Mouse (Mus musculus) cerebellum, adult 9-10 months (tissue): ENCODE measurements around the gene Gas1.

Experiments used
- DNase-seq: peaks from one replicate; pipeline ENCODE4 v3.0.0; 2022

Gene Gas1

DNA sequence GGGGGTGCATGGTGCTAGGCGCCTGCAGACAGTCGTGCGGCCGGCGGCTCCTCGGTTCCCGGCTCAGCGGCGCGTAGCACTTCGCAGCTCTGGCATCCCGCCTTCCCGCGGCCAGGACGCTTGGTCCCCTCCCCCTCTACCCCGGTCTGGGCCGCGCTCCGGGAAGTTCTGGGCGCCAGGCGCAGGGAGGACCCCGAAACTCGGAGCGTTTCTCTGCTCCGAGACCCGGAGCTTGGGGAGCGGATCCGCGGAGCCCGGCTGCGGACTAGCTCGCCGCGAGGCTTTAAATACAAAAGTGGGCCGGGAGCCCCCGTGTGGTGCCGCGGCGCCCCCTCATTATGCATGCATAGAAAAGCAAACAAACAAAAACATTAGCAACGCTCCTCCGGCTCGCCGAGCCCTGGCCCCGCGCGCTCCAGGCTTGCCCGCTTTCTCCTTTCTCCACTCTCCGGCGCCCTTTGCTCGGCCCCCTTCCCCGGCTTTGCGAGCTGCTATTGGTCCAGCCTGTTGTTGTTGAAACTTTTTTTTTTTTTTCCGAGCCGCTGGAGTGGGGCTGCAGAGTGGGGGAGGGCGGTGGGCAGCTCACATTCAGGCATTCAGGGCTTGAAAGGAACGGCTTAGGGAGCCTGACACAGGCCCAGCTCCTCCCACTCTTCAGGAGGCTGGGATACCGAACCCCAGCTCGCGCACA lies at the start of gene Gas1:
Gas1 (minus strand) TSS at position 260 of the 691 bp plus-strand sequence.
- DNase-seq: peak; percentile 37

DNA sequence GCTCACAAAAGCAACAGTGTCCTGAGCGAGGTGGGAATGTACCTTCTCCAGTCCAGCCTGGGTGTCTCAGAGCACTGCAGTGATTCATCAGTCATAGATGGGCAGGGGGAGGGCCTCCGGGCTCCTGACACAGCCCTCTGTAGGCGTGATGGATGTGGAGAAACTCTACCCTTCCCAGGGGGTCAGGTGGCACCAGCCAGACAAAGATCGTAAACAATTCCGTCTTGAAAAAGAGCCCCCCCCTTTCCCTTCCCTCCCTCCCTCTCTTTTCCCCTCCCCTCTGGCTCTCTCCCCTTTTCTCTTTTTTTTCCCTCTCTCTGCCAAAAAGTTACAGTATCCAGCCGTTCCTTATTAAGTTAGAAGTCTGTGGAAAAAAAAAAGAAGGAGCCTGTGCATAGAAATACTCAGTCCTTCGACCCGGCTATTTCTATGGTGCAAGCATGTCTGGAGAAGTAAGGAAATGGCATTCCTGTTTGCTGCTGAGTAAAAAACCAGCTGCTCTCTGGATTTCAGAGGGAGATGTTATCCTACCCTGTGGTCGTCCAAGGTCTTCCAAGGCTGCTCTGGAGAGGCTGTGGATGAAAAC lies 49.2 kb upstream of the Gas1 start:
- no peak for DNase-seq

DNA sequence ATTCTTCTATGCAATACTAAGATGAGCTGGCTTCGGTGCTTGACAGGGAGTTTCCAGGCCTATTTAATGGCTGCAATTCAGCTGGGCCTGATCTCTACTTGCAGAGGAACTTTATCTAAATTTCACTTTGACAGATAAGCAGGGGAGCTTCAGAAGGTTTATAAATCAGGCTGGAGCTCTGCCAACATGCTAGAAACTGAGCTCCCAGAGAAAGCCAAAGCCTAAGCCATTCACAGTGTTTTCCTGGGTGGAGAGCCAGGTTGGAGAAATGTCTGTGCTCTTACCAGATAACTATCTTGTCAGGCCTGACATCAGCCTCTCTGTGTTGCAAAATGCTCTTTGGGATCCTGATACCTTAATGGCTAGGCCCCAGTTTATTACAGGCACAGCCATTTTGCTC lies 48.6 kb upstream of the Gas1 start:
- DNase-seq: no peak

DNA sequence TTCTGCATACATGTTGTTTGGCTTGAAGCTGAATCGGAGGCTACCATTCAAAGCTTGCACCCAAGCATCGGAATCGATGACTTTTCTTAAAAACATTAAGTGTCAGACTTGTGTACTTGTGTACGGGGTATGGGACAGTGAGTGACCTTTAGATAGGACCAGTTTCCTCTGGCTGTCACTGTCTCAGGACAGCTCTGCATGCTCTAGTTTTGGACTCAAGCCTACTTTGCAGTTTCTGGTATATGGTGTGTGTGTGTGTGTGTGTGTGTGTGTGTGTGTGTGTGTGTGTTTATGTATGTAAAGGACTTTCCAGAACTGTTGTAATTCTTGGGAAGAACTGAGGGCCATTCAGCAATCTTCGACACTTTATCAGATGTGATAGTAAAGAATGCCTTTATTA lies 48.1 kb upstream of the Gas1 start:
- DNase-seq: no peak

DNA sequence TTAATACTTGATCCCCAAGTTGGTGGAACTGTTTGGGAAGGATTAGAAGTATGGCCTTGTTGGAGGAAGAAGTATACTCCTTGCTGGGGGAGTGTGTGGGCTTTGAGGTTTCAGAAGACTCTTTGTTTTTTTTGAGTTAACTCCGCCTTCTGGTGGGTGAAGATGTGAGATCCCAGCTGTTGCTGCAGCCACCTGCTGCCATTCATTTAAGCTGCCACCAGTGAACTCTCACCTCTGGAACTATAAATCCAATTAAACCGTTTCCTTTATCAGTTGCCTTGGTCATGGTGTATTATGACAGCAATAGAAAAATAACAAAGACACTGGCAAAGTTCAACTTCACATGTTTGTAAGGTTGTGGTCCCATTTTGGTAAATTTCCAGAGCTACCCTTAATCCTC lies 46.6 kb upstream of the Gas1 start:
- no peak for DNase-seq

DNA sequence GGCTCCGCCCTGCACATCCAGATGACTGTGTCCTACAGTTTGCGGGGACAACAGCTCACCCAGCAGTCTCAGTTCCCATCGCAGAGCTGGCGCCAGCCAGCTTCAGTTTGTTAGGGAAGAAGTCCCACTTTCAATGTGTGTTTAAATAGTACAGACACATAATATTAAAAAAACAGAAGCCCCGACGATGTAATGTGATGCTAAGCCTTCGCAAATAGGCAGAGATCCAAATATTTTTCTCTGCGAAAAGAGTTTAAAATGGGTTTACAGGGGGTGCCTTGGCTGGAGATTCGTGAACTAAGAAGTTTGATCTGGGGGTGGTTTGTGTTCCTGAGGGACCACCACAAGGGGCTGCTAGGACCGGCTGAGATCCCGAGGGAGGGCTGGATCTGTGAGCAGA lies 45.2 kb upstream of the Gas1 start:
- DNase-seq: no peak

DNA sequence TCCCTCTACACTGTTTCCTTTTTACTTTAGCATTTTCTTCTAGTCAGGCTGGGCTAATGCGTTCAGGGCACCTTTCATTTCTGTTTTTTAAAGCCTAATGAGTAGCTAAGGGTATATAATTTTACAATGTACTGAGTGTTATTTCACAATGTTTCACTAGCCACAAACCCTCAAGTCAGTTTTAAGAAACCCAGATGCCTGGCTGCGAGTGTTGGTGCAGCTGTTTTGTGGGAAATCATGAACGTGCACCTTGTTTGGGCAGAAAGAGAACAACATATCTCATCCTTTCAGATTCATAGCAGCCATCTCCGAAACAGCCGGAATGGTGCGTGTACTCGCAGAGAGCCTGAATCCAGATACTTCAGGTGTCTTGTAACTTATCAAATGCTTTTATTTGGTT lies 36.7 kb upstream of the Gas1 start:
- DNase-seq: no peak

DNA sequence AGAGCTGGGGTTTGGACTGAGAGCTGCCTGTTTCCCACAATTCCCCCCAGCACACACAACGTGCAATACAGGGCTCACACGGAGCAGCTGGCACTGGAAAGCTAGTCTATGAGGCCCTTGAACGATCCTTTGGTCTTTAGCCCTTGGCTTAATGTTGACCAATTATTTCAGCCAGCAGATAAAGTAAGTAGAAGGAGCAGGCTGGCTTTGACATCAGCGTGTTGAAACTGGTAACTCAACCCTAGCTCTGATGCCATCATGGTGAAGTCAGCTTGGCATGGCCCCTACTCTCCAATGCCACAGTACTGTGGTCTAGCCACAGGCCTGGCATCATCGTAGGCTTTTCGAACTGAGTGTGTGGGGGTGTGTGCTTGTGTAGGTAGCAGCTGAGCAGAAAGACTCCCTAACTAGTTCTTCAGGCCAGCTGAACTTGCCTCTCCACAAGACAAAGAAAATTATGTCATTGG lies 30.0 kb upstream of the Gas1 start:
- no peak for DNase-seq

DNA sequence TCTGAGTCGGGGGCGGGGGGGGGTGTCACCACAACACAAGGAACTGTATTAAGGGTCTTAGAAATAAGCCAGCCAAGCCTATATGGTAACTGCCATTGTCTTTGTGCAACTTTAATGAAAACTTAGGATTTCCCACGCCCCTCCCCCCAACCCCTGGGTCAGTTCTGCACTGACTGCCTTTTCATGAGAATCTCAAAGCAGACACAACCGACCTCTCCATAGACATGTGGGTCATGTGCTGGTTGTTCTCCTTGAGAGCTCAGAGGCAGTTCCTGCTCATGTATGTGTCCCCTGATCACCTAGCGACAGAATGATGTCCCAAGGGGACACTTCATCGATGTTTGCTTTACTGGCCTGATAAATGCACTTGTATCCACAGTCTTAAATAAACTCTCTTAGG lies 27.6 kb upstream of the Gas1 start:
- no peak for DNase-seq

DNA sequence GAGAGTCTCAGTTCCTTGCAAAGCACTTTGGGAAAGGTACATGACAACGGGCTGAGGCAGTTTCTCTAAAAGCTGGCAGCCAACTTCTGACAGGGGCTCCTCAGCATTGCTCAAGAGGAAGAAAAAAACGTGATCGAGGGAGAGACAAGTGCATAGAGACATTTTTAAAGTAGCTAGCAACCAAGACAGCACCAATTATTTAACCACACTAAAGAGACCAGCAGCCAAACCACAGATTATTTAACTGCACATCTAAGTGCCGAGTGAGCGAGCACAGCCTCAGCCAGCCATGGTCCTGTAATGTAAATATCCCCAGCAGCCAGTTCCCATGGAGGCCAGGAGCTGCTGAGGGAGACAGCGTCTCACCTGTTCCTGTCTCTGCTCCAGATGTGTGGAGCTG lies 16.1 kb upstream of the Gas1 start:
- no peak for DNase-seq

DNA sequence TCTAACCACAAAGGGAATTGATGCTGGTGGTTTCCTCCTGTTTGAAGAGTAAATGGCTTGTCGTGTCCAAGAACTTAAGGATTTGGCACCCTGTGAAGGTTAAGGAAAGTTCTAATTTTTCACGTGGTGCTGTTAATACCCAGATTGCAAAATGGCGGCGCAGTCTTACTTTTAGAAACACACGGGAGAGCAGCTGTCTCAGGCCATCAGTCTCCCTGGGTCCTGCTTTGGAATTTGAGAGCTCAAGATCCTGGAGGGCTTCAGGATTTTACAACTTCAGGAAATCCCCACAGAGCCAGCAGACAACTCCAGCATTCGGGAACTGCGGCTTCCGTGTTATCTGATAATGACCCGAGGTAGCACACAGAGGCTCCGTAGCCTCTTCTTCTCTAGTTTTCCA lies 12.8 kb upstream of the Gas1 start:
- DNase-seq: no peak

DNA sequence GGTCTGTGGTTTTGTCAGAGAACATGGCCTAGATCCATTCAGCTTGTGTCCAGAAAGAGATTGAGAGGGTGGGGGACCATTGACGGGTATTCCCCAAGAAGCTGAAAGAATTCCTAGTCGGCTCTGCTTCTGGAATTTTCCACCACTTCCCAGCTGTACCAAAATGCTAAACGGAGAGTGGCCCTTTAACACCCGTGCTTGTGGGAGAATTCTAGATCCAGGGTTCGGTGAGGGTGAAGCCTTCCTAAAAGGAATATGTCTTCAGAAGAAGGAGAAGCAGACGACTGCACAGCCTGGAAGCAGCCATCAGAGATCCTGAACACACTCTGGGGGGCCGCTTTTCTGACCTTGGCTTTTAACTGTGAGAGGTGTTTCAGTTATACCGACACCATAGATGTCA lies 11.8 kb upstream of the Gas1 start:
- DNase-seq: no peak

DNA sequence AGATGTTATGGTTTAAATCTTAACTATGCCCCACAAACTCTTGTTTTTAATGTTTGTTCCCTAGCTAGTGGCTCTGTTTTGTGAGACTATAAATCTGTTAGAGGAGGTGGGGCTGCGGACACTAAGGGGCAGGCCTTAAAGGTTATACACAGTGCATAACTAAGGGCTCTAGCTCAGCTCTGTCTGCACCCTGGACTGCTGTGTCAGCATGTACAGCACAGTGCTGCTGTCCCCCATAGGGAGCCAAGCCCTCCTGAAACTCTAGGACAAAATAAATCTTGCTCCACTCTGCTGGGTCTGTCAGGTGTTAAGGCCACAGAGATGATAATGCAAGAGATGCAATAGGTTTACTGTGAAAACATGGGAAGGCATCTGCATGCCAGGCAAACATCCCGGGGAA lies 10.1 kb upstream of the Gas1 start:
- DNase-seq: no peak

DNA sequence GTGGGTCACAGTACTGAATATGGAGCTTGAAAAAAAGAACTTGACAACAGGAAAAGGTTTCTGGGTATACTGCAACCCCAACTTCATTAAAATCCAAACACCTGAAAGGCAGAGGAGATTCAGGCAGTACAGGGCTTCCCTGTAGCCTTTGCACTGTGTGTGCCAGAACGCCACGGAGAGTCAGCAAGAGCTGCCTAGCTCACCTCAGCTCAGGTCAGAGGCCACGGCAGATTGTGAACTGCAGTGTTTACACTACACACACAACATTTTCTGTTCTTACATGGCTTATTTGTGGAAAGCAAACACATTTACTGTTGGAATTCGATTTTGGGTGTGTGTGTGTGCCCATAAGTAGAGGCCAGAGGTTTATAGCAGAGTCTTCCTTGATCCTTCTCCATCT lies 5.2 kb upstream of the Gas1 start:
- DNase-seq: no peak

DNA sequence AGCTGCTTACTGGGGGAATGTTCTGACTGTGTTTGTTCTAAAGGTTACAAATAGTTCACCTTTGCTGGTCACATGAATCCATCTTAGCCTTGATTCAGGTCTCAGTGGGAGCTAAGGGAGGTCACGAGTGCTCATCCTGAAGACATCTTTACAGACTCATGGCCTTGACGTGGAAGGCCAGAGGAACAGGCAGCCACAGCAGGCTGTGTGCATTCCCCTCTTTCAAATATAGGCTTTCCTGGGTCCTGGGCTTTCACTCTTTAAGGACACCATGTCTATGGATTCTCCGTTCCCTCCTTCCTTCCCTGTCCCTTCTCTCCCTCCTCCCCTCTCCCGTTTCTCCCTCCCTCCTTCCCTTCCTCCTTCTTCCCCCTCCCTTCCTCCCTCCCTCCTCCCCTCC lies 2.5 kb upstream of the Gas1 start:
- DNase-seq: no peak

DNA sequence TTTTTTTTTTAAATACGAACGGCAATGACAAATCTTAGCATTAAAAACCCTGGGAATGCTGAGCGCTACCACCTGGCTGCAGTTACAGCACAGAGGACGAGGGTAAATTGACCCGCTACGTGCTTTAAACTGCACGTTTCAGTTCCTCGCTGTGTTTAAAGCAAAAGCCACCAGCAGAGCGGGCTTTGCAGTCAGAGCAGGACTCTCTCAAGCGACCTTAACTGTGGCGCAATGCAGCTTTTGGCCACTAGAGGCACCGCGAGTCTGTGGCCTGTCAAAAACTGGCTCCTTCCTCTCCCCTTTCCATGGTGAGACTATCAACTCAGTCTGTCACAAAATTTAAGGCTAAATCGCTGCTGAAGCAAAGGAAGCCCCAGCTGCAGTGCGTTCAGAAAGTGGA lies 1.3 kb upstream of the Gas1 start:
- peak; percentile 69 for DNase-seq

DNA sequence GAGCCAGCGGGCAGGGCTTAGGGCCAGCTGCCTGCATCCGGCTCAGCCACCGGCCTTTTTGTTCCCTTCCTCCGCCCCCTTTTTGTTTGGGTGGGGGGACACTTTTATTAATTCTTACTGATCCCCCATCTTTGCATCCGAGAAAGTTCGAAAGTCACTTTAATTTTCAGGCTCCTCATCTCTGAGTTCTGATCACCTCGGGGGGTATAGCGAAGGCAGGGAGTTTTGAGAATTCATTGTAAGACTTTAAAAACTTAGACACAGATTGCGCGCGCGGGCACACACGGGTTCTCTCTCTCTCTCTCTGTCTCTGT lies 589 bp upstream of the Gas1 start:
- no peak for DNase-seq

DNA sequence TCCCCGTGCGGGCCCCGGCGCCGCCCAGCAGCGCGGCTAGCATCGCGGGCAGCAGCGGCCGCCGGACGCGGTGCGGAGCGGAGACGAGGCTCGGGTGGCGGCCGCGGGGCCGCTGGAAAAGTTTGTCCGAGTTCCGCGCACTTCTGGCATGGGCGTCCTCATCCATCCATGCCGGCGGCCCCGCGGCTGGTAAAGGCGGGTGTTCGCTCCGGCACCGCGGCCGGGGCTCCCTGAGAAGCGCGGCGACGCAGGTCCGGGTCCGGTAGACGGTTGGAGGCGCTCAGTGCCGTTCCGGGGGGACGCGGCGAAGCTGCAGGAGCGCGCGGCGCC lies 424 bp downstream of the Gas1 start:
- DNase-seq: no peak

DNA sequence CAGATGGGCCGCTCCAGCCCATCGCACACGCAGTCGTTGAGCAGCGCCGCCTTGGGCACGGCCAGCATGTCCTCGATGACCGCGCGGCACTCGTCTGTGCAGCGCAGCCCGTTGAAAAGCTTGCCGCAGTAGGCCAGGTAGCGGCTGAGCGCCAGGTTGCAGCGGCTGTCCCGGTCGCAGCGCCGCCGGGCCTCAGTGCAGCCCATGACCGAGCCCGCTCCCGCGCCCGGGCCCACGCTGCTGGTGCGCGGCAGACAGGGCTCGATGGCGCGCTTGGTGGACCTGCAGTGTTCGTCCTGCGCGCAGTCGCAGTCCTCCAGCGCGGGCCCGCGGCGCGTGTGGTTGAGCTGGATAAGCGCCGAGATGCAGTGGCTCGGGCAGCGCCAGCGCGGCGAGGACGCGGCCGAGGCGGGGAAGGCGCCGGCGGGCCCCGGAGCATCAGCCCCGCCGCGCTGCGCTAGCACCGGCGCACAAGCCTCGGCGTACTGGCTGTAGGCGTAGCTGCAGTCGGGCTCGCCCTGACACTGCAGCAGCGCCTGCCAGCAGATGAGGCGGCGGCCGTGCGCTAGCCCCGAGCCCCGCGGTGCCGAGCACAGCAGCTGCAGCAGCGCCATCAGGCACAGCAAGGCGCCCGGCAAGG lies 909 bp downstream of the Gas1 start:
- DNase-seq: no peak

DNA sequence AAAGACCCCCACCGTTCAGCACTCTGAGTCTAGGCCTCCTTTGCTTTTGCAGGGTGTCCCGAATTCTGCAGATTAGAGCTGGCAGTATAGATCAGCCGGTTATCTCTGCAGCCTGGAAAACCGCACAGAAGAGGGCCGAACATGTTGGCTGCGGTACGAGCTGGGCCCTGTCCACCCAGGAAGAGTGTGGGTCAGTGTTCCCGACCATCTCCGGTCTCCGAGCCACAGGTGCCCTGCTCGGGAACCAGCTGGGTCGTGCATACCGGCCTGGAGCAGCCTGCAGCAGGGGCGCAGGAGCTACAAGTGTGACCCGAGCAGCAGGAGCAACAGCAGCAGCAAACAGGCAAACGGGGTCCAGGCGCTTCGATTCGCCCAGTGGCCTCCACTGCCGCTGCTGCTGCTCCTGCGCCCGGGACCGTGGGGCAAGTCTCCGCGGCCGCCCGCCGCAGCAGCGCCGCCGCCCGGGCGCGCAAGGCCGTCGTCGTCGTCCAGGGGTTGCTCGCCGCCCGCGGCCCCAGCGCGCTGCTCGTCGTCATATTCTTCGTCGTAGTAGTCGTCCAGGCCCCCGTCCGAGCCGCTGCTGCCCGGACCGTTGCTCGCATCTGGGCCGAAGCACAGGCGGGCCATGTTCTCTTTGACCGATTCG lies 1.6 kb downstream of the Gas1 start:
- no peak for DNase-seq

DNA sequence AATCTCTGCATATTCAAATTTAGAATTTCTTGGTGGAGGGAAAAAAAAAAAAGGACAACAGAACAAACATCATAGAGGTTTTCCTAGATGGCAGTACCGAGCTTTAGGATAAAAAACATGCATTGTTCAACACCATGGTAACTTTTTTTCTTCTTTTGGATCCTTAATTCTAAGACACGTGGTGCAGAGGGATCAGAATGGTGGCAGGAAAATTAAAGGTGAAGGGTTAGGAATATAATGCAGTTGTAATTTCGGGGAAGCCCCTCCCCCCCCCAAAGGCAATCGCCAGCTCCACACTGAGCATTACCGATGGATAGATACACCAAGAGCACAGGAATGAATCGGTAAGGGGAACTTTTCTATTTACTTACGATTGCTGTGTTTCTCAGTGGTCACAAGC lies 2.2 kb downstream of the Gas1 start:
- no peak for DNase-seq

DNA sequence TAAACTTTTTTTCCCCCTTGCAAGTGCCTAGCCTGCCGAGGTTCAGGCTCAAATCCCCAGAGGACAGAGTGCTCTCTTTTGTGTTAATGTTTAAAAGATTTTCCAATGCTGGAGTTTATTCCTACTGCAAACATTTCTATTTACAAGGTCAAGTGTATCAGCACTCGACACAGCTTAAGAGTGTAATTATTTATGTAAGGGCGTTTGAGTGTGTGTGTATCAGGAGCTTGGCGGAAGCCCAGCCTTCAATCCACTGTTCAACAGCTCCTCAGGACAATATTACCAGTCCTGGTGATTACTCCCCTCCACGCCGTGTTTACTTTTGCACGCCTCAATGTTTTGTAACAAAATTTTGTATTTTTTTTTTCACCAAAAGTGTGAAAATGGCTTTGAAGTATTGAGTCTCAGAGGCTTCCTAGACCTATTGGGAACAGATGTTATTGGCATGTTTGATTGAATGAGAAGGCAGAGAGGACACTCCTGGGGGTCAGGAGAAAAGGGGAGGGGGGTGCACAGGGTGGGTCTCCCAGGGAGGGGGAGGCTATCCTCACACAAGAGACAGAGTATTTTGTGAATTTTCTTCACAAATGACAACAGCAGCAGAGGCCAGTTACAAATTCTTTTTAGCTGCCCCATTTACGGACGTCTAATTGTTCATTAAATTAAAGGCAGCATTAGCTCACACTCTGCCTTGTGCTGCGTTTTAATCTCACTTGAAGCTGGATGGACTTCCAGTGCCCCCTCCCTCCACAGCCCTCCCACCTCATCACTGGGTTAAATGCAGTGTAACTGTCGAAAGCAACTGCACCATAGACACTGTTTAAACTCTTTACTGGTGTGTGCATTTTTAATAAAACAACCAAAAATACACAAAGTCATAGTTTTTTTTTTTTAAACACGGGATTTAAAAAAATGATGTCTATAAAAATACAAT lies 3.3 kb downstream of the Gas1 start:
- DNase-seq: no peak

DNA sequence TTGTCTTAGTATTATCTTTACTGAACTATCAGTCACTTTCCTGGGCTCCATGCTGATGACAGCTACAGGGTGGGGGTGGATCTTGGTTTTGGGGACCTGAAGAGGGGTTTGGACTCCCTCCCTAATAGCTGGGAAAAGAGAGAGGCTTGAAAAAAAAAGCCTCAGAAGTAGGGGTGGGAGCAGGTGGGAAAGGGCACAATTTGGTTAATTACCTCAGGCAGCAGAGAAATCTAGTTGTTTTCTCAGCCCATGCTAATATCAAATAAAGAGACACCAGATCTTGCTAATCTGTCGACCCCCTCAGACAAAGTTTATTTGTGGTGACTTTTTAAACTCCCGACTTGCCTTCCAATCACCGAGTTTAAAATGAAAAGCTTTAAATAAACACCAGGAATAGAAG lies 4.0 kb downstream of the Gas1 start:
- DNase-seq: no peak
